Mouse (Mus musculus): Measurements from ENCODE around the gene AC124108.1. TPM values are rescaled to one million over a fixed set of nuclear protein-coding genes. Genes with fewer than 3 reads are reported as not detected.

AC124108.1 gene
- total RNA-seq (2021) = 1 to 10 TPM; 3.2 TPM

GRCm38 (mm10) chr1:132191093-132191785 is at the start of gene AC124108.1, which contains the start of gene Lemd1:
Gene AC124108.1, plus strand, starts transcription at chr1:132191457.
Gene Lemd1, plus strand, starts transcription at chr1:132191431.
- no peak for DNase-seq (ENCODE audit: extremely low spot score in 1 of 2, low spot score in 2 of 2)
- intact Hi-C loops (cut with DNase I) = no loop called here

- DNase-seq (ENCODE audit: extremely low spot score in 1 of 2, low spot score in 2 of 2) = no peak
- intact Hi-C loops (cut with DNase I) = no loop called here
Observed at GRCm38 (mm10) chr1:132141753-132142152, 49.5 kb upstream of the AC124108.1 start.

GRCm38 (mm10) chr1:132143079-132143478 is 48.2 kb upstream of the AC124108.1 start:
- intact Hi-C loops (cut with DNase I) = no loop called here
- no peak for DNase-seq (ENCODE audit: extremely low spot score in 1 of 2, low spot score in 2 of 2)

- intact Hi-C loops (cut with DNase I) = no loop called here
- DNase-seq (ENCODE audit: extremely low spot score in 1 of 2, low spot score in 2 of 2) = peak in 1 of 2 experiments; percentile 36
Observed at GRCm38 (mm10) chr1:132143730-132144129, 47.5 kb upstream of the AC124108.1 start.

GRCm38 (mm10) chr1:132144223-132144622 is 47.0 kb upstream of the AC124108.1 start:
- DNase-seq (ENCODE audit: extremely low spot score in 1 of 2, low spot score in 2 of 2) = peak; percentile 52 to 73
- intact Hi-C loops (cut with DNase I) = no loop called here

GRCm38 (mm10) chr1:132144837-132145236 is 46.4 kb upstream of the AC124108.1 start:
- intact Hi-C loops (cut with DNase I) = no loop called here
- DNase-seq (ENCODE audit: extremely low spot score in 1 of 2, low spot score in 2 of 2) = no peak

- DNase-seq (ENCODE audit: extremely low spot score in 1 of 2, low spot score in 2 of 2) = no peak
- intact Hi-C loops (cut with DNase I) = no loop called here
Observed at GRCm38 (mm10) chr1:132145973-132146685, 45.1 kb upstream of the AC124108.1 start.

- intact Hi-C loops (cut with DNase I) = no loop called here
- no peak for DNase-seq (ENCODE audit: extremely low spot score in 1 of 2, low spot score in 2 of 2)
Observed at GRCm38 (mm10) chr1:132149410-132149809, 41.8 kb upstream of the AC124108.1 start.

GRCm38 (mm10) chr1:132150171-132150570 is 41.1 kb upstream of the AC124108.1 start:
- DNase-seq (ENCODE audit: extremely low spot score in 1 of 2, low spot score in 2 of 2) = no peak
- intact Hi-C loops (cut with DNase I) = loop anchor here (10.0 kb wide), 1 partner anchor 205 kb away; no protein-coding TSS in a partner anchor

GRCm38 (mm10) chr1:132150817-132151601 is 40.2 kb upstream of the AC124108.1 start:
- intact Hi-C loops (cut with DNase I) = loop anchor here (10.0 kb wide), 1 partner anchor 204 kb away; no protein-coding TSS in a partner anchor
- no peak for DNase-seq (ENCODE audit: extremely low spot score in 1 of 2, low spot score in 2 of 2)

- intact Hi-C loops (cut with DNase I) = loop anchor here (10.0 kb wide), 1 partner anchor 203 kb away; no protein-coding TSS in a partner anchor
- DNase-seq (ENCODE audit: extremely low spot score in 1 of 2, low spot score in 2 of 2) = no peak
Observed at GRCm38 (mm10) chr1:132151908-132152307, 39.3 kb upstream of the AC124108.1 start.

GRCm38 (mm10) chr1:132153086-132153690 is 38.1 kb upstream of the AC124108.1 start:
- no peak for DNase-seq (ENCODE audit: extremely low spot score in 1 of 2, low spot score in 2 of 2)
- intact Hi-C loops (cut with DNase I) = loop anchor here (10.0 kb wide), 1 partner anchor 202 kb away; no protein-coding TSS in a partner anchor

GRCm38 (mm10) chr1:132153691-132154090 is 37.6 kb upstream of the AC124108.1 start:
- peak in 1 of 2 experiments; percentile 18 for DNase-seq (ENCODE audit: extremely low spot score in 1 of 2, low spot score in 2 of 2)
- intact Hi-C loops (cut with DNase I) = loop anchor here (10.0 kb wide), 1 partner anchor 201 kb away; no protein-coding TSS in a partner anchor

- intact Hi-C loops (cut with DNase I) = loop anchor here (1.0 to 10.0 kb wide), 4 partner anchors 34 to 199 kb away; no protein-coding TSS in a partner anchor
- peak; percentile 67 to 81 for DNase-seq (ENCODE audit: extremely low spot score in 1 of 2, low spot score in 2 of 2)
Observed at GRCm38 (mm10) chr1:132155737-132156136, 35.5 kb upstream of the AC124108.1 start.

GRCm38 (mm10) chr1:132157016-132157781 is 34.1 kb upstream of the AC124108.1 start:
- intact Hi-C loops (cut with DNase I) = loop anchor here (2.0 to 10.0 kb wide), 3 partner anchors 80 to 198 kb away; no protein-coding TSS in a partner anchor
- DNase-seq (ENCODE audit: extremely low spot score in 1 of 2, low spot score in 2 of 2) = peak; percentile 85 to 89

- intact Hi-C loops (cut with DNase I) = loop anchor here (2.0 to 10.0 kb wide), 3 partner anchors 79 to 197 kb away; no protein-coding TSS in a partner anchor
- no peak for DNase-seq (ENCODE audit: extremely low spot score in 1 of 2, low spot score in 2 of 2)
Observed at GRCm38 (mm10) chr1:132157808-132158207, 33.4 kb upstream of the AC124108.1 start.

GRCm38 (mm10) chr1:132158741-132159140 is 32.5 kb upstream of the AC124108.1 start:
- DNase-seq (ENCODE audit: extremely low spot score in 1 of 2, low spot score in 2 of 2) = no peak
- intact Hi-C loops (cut with DNase I) = loop anchor here (5.0 to 10.0 kb wide), 2 partner anchors 149 to 196 kb away; no protein-coding TSS in a partner anchor
